Mouse (Mus musculus): ENCODE data around the gene Pip4k2c.

Pip4k2c gene

DNA sequence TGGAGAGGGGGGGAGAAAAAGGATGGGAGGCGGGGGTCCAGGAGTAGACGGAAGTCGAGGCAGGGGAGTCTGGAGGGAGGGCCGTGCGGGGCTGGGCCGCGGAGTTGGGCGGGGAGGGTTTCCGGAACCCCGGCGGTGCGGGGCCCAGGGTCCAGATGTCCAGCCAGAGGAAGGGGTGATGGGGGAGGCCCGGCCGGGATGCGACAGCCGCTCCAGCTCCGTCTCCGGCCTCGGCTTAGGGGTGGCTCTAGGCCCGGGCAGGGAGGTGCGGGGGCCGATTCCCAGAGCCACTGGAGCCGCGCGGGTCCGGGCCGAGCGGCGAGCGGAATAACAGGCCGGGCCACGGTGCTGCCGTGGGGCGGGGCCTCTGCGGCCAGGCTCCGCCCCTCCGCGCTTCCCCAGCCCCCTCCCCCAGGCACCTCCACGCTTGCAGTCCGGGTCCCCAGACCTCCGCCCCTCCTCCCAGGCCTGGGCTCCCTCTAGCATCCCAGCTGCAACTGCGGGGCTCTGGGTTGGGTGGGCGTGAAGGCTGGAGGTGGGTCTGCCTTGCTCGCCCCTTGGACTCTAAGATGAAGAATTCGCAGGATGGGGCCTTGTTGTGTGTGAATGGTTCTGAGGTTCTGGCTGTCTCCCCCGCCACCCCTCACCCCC, 22.8 kb downstream of the Pip4k2c start:
- DNase-seq (ENCODE audit: low read depth) = peak; percentile 63

GRCm38 (mm10) chr10:127188079-127188453, 23.3 kb downstream of the Pip4k2c start:
- DNase-seq (ENCODE audit: low read depth) = no peak

GRCm38 (mm10) chr10:127187371-127188078, 23.9 kb downstream of the Pip4k2c start:
- no peak for DNase-seq (ENCODE audit: low read depth)

DNA sequence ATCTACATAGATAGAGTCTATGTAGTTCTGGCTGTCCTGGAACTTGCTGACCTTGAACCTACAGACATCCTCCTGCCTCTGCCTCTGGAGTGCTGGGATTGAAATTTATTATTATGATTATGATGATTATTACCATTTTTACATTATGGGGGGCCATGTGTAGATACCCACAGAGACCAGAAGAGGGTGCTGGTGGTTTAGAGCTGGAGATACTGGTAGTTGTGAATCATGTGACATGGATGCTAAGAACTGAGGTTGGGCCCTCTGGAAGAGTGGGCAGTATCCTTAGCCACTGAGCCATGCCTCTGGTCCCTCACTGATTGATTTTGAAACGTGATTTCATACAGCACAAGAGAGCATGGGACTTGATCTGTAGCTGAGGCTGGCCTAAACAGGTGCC, 24.9 kb downstream of the Pip4k2c start:
- no peak for DNase-seq (ENCODE audit: low read depth)

GRCm38 (mm10) chr10:127185506-127185905, 25.9 kb downstream of the Pip4k2c start:
- DNase-seq (ENCODE audit: low read depth) = peak; percentile 7

DNA sequence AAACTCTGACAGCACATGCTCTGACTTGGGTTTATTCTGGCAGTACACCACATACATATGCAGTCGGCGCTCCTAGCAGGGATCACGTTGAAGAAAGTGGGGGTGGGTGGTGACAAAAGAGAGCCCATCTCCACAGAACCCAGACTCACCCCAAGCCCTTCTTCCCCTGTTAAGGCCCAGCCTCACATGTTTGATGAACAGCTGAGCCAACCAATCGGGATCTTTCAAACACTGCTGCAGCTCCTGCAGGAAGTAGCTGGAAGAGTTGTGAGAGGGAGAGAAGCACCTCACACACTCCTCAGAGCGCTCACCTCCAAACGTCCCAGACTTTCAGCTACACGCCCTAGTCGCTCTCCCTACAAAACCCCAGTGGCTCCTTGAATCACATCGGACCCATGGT, 26.3 kb downstream of the Pip4k2c start:
- no peak for DNase-seq (ENCODE audit: low read depth)

DNA sequence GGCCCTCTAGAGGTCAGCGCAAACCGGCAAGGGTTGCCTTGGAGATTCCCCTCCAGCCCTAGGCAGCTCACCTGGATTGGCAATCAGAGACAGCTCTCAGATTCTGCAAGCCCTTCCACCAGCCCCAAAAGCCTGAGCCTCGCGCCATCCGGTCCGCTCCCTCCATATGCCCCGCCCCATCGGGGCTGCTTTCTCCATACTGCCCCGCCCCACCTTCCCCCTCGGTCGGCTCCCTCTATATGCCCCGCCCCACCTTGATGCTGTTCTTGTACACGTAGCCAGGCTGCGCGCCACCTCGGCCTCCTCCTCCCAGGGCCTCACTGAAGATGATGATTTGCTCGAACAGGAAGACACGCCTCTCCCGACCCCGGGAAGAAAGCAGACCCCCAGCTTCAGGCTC, 27.6 kb downstream of the Pip4k2c start:
- peak; percentile 63 for DNase-seq (ENCODE audit: low read depth)

DNA sequence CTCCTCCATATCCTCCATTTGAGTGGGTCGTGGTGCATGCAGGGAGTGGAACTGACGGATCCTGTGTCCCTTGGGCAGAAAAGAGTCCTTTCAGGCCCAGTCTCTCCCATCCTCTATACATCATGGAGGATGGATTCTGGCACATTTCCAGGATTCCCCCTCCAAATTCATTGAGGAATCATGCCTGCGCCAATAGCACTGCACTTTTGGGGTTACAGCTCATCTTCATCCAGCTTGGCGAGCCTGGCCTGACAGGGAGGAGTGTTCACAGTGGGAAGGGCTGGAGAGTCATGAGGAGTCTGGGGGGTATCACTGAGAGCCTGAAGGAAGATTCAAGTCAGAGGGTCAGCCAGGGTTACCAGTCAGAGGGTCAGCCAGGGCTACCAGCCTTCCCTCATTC, 28.8 kb downstream of the Pip4k2c start:
- DNase-seq (ENCODE audit: low read depth) = no peak

DNA sequence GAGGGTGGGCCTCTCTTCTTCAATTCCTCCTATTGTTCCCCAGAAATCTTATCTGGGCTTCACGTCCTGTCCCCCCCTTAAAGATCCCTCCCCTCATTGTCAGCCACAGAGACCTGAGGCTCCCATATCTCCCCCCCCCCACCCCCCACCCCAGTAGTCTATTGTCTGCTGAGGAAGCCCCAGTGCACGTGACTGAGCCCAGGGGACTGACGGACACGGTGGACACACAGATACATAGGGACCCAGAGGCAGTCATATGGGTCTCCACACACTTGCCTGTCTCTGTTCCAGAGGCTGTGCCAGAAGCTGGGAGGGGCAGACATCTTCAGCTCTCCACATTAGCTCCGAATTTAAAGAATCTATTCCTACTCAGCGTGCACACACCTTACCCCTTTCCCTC, 29.8 kb downstream of the Pip4k2c start:
- DNase-seq (ENCODE audit: low read depth) = no peak

DNA sequence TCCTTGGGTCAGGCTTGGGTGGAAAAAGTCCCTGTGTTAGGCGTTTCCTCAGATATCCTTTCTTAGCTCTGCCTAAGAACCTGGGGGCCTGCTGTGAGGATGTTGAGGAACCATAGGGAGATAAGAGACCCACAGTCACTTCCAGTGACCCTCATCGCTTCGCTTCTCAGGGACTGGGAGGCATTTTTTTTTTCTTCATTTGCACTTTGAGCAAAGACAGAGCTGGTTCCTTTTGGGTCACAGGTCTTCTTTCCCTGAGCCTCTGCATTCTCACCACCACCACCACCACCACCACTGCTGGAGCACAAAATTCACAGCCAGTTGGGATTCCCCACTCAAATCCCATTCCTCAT, 30.7 kb downstream of the Pip4k2c start:
- DNase-seq (ENCODE audit: low read depth) = peak; percentile 10

DNA sequence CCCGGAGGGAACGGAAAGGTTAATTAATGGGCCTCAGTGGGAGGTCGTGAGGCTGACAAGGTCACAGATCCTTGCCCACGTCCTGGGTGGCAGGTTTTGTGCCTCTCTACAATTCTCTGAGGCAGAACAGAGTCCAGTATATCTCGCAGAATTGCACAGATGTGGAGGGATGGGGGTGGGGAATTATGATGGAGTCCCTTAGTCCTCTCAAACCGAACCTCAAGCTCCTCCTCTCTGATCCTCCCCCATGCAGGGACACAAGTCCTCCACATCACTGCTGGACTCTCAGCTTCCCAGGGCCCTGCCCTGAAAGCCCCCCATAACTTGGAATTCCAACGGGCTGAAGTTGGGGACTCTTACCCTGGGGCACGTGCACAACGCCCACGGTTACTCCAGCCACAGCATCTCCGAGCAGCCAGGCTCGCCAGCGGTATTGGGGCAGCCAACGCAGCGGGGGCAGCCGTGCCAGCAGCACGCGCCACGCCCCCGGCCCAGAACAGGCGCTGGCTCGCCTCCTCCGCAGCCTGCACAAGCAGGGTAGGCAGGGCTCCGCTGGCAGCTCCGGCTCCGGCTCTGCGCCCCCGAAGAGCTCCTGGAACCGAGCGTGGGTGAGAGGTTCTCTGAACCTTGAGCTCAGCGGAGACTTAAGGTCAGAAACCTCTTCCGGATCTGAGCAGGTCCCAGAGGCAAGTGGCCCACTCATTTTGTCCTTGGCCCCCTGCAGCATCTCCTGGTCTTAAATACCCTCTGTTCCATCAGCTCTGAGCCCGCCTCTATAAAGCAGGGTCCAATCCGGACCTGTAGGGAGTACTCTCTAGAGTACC, 31.3 kb downstream of the Pip4k2c start, which contains the start of gene Slc26a10:
TSS of gene Slc26a10 (minus strand) at position 775 of the 824 bp plus-strand sequence.
- peak; percentile 58 for DNase-seq (ENCODE audit: low read depth)

DNA sequence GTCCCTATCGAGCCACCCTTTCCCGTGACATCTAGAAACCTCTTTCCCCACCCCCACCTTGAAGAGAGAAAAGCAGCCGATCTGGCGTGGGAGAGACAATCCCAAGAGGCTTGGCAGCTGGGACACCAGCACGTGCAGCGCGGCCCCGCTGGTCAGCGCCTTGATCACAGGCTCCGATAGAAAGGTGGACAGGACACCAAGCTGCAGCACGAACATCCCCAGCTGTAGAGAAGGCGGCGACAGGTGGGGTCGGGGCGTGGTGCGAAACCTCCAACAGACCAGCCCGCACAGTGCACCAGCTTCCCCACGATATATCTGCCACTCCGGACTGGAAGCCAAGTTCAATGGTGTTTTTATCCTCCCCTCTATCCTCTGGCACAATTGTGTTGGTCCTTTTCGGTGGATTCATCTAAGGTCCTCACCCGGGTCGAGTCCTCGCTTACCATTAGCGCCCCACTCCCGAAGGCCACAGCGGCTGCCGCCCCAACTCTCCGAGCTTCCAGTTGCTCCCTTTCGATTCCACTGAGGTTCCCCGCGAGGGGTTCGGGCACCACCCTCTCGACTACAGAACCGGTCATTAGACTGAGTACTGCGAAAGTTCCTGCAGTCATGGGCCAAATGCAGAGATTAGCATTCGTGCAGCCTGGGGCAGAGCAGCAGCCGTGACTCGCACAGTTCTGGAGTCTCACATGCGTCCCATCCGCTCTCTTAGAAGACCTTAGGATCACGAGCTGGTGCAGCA, 32.9 kb downstream of the Pip4k2c start:
- DNase-seq (ENCODE audit: low read depth) = peak; percentile 55

- DNase-seq (ENCODE audit: low read depth) = peak; percentile 88
Measured at GRCm38 (mm10) chr10:127177719-127178118, 33.7 kb downstream of the Pip4k2c start.

DNA sequence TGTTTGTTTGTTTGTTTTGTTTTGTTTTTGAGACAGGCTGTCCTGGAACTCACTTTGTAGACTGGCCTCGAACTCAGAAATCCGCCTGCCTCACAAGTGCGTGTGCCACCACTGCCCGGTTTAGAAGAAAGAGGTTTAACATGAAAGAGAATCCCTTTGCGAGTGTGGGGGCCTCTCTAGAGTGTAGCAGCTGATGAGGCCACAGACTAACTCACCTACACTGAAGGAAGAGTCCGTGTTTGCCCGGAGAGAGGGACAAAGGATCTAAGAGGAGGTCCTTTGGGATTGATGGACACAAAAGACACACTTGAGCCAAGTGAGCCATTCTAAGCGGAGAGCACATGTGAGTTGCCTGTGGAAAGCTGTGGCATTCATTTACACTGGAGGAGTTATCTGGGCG, 34.1 kb downstream of the Pip4k2c start:
- peak; percentile 60 for DNase-seq (ENCODE audit: low read depth)

DNA sequence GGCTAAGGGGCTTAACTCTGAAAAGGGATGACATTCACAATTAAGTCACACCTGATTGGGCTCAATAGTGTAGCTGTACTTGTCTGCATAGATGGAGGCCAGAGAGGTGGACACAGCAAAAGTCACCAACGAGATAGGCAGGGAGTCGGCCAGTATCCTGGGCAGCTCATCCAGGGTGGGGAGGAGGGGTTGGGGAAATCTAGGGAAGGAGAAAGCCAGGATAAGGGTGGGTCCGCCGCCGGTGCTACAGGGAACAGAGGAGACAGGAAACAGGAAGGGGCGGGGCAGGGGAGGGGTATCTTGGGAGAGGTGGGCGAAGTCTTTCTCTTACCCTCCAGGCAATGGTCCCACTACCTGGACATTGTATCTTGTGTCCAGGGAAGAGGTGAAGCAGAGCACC, 34.6 kb downstream of the Pip4k2c start:
- no peak for DNase-seq (ENCODE audit: low read depth)

DNA sequence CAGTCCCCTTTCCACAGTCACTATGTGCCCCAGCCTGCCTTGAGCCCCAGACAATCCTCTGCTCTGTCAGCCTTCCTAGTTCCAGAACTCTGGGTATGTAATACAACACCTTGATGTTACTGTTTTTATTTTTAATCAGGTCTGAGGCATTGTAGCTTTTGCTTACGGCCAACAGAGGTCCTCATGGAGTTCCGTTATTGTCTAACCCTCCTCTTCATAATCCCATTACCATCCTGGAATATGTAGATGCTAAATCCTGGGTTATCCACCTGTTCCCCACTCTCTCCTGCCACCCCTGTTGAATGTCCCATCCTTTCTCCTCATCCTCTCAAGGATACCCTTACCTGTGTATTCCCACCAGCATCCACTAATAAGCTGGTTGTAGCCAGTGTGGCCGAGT, 35.2 kb downstream of the Pip4k2c start:
- DNase-seq (ENCODE audit: low read depth) = no peak

GRCm38 (mm10) chr10:127174170-127174569, 37.2 kb downstream of the Pip4k2c start:
- no peak for DNase-seq (ENCODE audit: low read depth)

- no peak for DNase-seq (ENCODE audit: low read depth)
Measured at GRCm38 (mm10) chr10:127173148-127174065, 38.0 kb downstream of the Pip4k2c start.

GRCm38 (mm10) chr10:127171631-127172200, 39.7 kb downstream of the Pip4k2c start:
- DNase-seq (ENCODE audit: low read depth) = no peak

DNA sequence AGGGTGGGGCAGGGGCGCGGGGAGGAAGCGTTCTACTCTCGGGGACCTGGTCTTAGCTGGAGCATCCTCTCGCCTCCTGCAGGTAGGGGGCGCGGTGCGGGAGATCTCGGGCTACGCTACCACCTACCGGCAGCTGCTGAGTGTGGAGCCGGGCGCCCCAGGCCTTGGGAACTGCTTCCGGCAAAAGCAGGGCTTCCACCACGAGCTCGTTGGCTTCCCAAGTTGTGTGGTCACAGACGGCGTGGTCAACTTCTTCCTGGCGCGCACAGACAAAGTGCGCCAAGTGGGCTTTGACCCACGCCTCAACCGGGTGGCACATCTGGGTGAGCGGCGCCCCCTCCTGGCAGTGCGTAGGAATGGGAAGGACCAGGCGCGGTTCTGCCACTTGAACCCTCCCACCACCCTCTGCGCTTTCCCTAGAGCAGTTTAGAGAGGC, 40.5 kb downstream of the Pip4k2c start:
- peak; percentile 93 for DNase-seq (ENCODE audit: low read depth)

DNA sequence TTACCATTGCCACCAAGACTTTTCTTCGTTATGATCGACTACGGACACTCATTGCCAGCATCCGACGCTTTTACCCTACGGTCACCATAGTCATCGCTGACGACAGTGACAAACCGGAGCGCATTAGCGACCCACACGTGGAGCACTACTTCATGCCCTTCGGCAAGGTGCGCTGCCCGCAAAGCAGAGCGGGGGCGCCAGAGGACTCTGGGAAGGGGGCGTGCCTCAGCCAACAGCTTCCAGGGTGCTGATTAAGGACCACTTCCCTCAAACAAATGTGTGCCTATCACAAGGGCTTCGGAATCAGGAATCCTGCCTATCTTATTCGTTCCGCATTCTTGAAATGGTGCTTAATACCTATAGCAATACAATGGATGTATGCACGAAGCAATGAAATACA, 41.4 kb downstream of the Pip4k2c start:
- DNase-seq (ENCODE audit: low read depth) = peak; percentile 62
